Mouse (Mus musculus) left cerebral cortex, postnatal 10 days (tissue): ENCODE data around the gene Taar4. TPM values are rescaled to one million over a fixed set of nuclear protein-coding genes. Genes with fewer than 3 reads are reported as not detected.

Experiments used
- DNase-seq, 2 experiments: peaks; one replicate each; pipeline ENCODE4 v3.0.0; 2021 to 2022; ENCODE audit warnings: low spot score in 2 of 2, mixed read lengths in 1 of 2; ENCODE audit errors: extremely low spot score in 1 of 2
- intact Hi-C: fragments of 180-260 bp; cut with DNase I; formaldehyde crosslinking; loops from one replicate; pipeline ENCODE4 v1.15.1; 2025
- total RNA-seq, 2 experiments: library from RNA; stranded (reverse); gene quantifications; 2 replicates each; pipeline ENCODE4 v1.2.3; 2021

The Taar4 gene
- total RNA-seq, 2 experiments from 2014 or later, result not detected

- intact Hi-C loops, result no loop called here
These were observed 33.1 kb downstream of the Taar4 start, which contains the start of gene Taar7a for GRCm38 (mm10) chr10:23993381-23993780. Gene Taar7a (minus strand): TSS chr10:23993481.

GRCm38 (mm10) chr10:23999639-24000038, 39.3 kb downstream of the Taar4 start, which contains the start of gene Taar7b:
Gene Taar7b (plus strand): TSS chr10:23999939.
- DNase-seq, result no peak
- intact Hi-C loops, result no loop called here

More at GRCm38 (mm10) chr10:23993381-23993780, 33.1 kb downstream of the Taar4 start, which contains the start of gene Taar7a:
- DNase-seq, result no peak

GRCm38 (mm10) chr10:24006442-24006841, 46.1 kb downstream of the Taar4 start:
- intact Hi-C loops, result no loop called here
- no peak for DNase-seq

- DNase-seq, result no peak
- intact Hi-C loops, result no loop called here
These were observed 46.7 kb downstream of the Taar4 start for GRCm38 (mm10) chr10:24007034-24007433.

GRCm38 (mm10) chr10:24008143-24008542, 47.8 kb downstream of the Taar4 start:
- DNase-seq, result no peak
- intact Hi-C loops, result no loop called here

Other genes with a start within 250 kb of the Taar4 start
- 100 to 1,000 TPM; 259 to 319 TPM for gene Rps12, start 173.2 kb upstream of the Taar4 start, total RNA-seq
- gene Slc18b1, start 163.5 kb upstream of the Taar4 start, total RNA-seq, result 10 to 100 TPM; 24.4 to 26.0 TPM
- not detected for gene Vnn3, start 109.0 kb upstream of the Taar4 start, total RNA-seq
- under 1 TPM; 0.36 to 0.69 TPM for gene Vnn1, start 65.8 kb upstream of the Taar4 start, total RNA-seq
- gene Taar1, start 40.1 kb upstream of the Taar4 start, total RNA-seq, result not detected
- gene Taar2, start 21.9 kb upstream of the Taar4 start, total RNA-seq, result not detected
- under 1 TPM in 1 of 2 experiments, not detected in 1; 0.34 TPM for gene Taar3, start 10.9 kb upstream of the Taar4 start, total RNA-seq
- gene Taar5, start 10.2 kb downstream of the Taar4 start, total RNA-seq, result not detected
- gene Taar6, start 25.2 kb downstream of the Taar4 start, total RNA-seq, result not detected
- not detected for gene Taar7a, start 33.0 kb downstream of the Taar4 start, total RNA-seq
- not detected for gene Taar7b, start 39.4 kb downstream of the Taar4 start, total RNA-seq
- not detected for gene Taar7d, start 66.7 kb downstream of the Taar4 start, total RNA-seq
- not detected for gene Taar7e, start 77.1 kb downstream of the Taar4 start, total RNA-seq
- not detected for gene Taar7f, start 89.0 kb downstream of the Taar4 start, total RNA-seq
- not detected for gene Taar8a, start 116.0 kb downstream of the Taar4 start, total RNA-seq
- not detected for gene Taar8b, start 131.8 kb downstream of the Taar4 start, total RNA-seq
- not detected for gene Taar8c, start 141.4 kb downstream of the Taar4 start, total RNA-seq
- gene Taar9, start 149.0 kb downstream of the Taar4 start, total RNA-seq, result not detected
- gene Stx7, start 188.8 kb downstream of the Taar4 start, total RNA-seq, result 100 to 1,000 TPM; 190 to 199 TPM